Mouse (Mus musculus): ENCODE data around the gene Cdc42bpb.
A peak's percentile ranks its signal among the peaks of the same experiment; 100 is the strongest.

Cdc42bpb gene

DNA sequence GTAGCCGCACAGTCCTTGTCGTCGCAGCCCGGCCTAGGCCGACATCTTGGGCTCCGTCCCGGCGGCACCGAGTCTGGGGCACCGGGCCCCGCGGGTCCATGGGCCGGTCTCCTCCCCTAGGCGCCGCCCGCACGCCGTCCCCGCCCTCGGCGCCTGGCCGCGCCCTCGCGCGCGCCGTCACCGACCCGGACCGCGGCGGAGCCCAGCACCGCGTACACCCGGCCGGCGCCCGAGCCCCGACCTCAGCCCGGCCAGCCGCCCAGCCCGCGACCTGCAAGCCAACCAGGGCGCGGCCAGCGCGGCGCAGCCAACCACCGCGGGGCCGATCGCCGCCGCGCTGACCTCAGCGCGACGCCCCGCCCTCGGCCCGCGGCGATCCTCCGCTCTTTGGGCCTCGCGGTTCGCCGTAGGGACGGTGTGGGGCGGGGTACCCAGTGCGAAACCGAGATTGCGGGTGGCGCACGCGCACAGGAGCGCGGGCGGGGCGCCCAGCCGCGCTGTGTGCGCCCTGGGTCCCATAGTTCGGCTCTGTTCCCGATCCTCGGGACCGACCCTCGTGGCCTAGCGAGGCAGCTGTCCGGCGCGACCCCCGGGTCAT is at the start of gene Cdc42bpb:
Gene Cdc42bpb, minus strand, starts transcription at position 343 of the 598 bp plus-strand sequence.
- DNase-seq (ENCODE audit: low spot score), result peak; percentile 89

DNA sequence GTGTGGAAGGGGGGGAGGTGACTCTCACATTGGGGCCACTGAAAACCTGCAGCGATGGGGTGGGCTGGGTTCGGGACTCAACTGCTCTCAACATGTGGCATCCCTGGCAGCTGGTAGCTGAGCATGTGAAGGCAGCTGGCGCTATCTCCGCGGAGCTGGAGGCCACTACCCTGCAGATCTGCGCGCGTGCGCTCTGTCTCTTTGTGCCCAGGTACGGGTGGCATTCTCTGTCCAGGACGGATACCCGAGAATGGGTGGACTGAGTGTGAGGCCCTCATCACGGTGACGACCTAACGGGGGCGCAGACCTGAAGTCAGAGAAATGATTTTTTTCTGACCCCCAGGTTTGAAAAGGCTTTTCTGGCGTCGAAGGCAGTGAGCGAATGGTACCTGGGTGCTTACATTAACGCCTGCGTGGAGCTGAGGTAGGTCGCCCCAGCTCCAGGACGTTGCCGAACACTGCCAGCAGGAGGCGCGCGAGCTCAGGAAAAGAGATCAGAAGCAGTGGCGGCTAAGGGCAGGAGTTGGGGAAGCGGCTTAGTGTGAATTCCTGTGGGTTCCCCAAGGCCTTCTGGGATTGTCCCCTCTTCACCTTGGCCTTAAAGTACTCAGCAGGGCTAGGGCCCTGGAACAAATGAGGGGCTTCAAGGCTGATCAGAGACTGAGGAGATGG is 48.4 kb upstream of the Cdc42bpb start:
- peak; percentile 85 for DNase-seq (ENCODE audit: low spot score)

DNA sequence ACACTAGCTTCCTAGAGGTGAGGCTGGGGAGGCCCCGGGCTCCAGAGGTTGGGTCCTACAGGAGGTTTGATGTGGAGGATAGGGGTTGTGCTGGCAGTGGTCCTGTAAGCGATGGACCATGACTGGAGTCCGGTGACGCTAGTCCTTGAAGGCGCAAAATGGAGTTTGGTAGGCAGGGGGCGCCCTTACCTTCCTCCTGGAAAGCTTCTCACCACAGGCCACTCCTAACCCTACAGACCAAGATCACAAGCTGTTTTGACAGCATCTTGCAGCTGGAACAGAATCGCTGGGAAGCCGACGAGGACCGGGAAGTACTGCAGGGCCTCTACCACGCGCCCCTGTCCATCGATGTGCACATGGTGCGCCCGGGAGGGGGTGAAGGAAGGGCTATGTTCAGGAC is 47.7 kb upstream of the Cdc42bpb start:
- peak; percentile 71 for DNase-seq (ENCODE audit: low spot score)

DNA sequence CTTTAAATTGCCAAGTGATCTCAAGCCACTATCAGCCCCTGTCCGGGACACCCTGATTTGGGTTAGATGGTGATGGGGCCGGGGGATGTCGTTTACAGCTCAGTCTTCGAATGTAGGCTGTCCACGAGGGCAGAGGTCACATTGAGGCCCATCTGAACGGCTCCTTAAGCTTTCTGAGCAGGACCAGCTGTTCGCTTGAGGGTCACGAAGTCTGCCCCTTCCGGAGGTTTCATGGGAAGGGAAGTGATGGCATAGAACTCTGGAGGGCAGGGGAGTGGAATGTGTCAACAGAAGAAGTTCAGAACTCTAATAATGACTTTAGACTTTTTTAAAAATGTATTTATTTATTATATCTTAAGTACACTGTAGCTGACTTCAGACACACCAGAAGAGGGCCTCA is 47.0 kb upstream of the Cdc42bpb start:
- DNase-seq (ENCODE audit: low spot score), result no peak

DNA sequence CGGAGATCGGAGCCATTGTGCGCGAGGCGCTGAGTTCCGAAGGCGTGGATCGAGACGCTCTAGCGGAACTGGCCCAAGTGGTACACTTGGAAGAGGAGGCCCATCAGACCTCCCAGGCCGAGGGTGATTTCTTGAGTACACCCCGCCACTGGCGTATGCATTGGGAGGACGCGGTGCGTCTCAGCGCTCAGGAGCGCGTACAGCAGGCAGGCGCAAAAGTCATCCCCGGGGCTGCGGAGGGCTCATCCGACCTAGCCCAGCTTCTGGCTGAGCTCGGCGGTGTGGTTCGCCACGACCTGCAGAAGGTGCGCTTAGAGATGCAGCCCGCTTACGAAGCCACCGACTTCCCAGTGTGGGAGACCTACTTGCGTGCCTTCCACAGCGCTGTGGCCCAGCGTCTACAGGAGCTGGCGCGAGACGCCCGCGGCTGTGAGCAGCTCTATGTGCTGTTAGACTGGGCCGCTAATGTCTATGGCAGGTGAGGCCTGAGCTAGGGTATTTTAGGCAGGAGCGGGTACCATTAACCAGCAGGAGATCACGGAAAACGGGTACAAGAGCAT is 46.1 kb upstream of the Cdc42bpb start:
- no peak for DNase-seq (ENCODE audit: low spot score)

DNA sequence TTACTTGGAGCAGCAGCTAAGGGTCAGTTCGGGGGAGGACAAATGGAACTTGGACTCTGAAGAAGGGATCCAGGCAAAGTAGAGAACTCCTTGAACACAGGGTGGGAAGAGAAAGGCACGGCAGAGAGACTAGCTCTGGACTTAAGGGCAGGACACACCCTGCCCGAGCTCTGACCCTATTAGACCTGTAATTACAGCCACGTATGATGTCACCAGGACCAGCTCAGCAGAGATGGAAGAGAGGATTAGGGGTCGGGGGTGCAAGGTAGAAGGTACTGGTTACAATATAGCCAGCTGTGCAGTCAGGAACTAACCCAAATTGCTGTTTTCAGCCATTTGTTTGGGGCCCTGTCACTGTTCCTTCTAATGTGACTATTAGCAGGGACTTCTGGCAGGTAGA is 45.3 kb upstream of the Cdc42bpb start:
- no peak for DNase-seq (ENCODE audit: low spot score)

DNA sequence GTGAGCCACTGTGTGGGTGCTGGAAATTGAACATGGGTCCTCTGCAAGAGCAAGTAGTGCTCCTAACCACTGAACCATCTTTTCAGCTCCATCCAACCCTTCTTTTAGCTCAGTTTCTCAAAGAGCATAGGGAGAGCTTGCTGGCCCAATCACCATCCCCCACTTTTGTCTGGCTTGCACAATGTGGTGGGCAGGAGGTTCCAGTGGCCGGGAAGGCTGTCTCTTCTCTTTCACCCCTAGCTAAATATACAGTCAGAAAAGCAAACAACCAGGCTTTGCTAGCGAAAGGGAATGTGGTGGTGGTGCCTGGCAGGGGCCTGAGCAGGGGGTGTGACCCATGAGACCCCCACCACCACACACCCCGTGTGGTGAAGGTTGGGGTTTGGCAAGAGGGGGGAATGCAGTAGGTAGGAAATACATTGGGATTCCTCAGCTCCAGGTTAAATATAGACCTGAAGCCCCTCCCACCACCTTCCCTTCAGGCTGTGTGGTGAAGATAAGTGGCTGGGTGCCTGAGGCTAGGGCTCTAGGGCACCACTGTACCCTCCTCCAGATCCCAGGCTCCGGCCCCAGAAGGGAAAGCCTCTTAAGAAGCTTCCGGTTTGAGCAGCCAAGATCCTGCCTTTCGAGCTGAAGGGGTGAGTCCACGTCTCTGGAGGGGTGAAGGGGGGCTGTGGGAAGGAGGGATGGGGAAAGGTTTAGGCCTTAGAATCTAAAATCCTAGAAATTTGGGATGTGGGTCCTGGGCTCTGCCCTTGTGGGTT is 43.6 kb upstream of the Cdc42bpb start:
- DNase-seq (ENCODE audit: low spot score), result no peak

DNA sequence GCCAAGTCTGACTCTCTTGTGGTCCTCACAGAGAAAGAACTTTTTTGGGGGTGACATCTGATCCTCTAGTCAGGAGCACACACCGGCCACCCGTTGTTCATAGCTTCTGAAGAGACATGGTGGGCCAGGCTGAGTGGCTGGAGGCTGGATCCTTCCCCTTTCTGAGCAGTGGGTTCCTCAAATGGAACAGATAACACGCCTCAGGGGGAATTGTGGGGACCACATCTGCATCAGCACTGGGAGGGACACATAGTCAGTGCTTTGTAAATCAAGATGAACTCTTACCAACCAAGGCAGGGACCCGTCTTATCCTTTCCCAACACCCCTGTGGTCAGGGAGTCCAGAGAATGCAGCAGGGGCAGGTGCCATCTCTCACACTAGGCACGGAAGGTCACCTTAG is 42.4 kb upstream of the Cdc42bpb start:
- DNase-seq (ENCODE audit: low spot score), result no peak

DNA sequence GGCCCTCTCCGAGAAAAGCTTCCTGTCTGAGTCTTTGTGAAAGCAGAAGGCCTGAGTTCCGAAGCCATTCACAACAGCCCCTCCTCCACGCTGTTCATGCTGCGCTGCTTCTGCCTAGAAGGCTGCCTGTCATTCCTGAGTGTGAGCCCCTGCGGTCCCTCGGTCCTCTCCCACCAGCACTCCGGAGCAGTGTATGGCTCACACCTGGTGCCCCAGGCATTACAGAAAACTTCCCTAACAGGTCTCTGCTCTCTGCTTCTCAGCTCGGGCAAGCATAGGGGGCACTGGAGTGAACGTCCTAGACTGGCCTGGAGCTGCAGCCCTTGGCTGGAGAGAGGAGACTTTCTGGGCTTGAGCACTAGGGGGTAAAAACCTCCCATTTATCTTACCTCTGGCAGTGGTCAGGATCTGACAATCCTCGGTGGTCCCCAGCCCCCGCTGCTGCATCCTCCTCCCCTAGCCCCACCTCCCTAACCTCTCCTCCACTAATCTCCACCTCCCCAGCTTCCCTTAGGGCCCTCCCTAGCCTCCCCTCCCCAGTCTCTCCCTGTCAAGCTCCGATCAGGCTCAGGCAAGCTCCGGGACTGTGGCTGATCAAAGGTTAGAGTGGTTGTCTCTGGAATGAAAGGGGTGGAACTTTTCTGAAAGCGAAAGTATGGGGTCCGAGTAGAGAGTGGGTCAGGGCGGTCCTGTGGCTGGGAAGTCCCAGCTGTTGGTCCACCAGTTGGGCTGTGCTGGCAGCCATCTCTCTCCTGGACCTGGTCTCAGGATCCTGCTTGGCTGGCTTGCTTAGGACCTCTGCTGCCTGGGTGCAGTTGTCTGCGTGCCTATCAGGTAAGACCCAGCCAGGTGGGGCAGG is 39.6 kb upstream of the Cdc42bpb start, which contains the start of gene Exoc3l4:
Gene Exoc3l4, plus strand, starts transcription at position 97 of the 859 bp plus-strand sequence.
- no peak for DNase-seq (ENCODE audit: low spot score)

DNA sequence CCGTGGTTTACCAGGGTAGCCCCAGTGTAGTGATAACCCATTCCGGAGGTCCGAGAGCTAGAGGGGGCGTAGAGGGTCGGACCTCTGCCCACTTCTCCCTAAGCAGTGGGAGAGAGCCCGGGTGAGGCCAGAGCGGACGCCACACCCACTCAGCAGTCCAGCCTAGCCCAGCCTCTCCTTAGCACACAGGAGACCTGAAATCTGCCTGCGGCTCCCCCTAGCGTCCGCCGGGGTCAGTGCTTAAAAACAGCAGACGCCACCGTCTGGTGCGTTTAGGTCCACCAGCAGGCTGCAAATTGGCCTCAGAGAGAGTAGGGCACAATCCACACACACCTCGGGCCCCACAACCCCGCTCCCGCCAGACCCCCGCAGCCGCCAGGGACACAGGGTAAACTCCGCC is 35.8 kb upstream of the Cdc42bpb start:
- DNase-seq (ENCODE audit: low spot score), result peak; percentile 86

DNA sequence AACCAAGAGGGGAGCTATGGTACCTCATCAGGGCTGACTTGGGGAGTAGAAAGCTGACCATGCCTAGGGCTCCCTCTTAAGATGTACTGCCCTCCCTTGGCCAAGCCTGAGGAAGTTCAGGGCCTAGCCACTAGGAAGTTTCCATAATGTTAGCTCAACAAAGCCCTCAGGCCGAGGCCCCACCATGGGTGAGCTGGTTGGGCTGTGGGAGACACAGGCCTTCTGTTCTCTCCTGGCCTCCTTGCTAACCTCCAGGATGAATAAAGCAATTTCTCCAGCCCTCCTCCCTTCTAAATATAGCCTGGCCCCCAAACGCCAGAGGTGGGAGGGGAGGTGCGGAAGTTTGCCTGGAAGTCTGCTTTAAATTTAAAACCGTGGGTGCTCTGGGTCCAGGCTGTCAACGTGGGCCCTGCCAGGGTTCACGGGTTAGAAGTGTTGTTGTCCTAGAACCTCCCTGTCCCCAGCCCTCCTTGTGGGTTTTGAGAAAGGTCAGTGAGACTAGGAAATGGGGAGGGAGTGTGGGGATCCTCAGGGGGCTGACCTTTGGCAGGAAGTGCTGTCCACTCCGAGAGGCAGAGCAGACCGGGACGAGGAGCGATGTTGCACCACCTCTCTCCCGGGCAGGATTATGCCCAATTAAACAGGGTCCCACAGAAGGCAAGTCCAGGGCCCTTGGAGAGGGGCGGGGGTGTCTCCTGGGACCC is 35.2 kb upstream of the Cdc42bpb start:
- DNase-seq (ENCODE audit: low spot score), result no peak

DNA sequence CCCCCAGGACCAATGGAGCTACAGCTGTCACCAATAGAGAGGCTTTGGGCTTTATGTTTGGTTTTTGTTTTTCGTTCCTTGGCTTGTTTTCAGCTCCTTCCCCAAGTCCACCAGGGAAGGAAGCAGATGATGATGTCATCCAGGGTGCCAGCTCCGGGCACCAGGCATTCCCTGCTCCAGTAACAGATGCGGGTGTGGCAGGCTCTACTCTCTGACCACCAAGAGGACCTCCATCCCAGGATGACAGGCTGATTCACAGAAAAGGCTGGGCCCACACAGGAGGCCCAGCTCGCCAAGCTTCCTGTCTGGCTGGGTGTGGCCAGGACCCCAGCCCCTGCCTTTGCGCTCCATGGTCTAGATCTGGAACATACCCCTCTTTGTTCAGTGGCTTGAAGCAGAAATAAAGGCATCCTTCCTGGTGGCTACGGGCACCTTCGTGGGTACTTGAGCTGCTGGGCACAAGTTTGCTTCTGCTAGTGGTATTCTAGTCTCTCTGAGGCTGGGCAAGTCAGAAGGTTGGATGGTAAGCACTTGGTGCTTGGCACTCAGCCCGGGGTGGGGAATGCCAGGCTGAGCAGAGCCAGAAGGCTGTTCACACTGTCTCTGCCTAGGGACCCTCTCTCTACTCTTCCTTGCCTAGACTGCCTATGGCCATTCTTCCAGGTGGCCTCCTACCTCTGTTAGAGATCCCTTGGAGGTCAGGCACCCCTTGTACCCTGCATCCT is 34.3 kb upstream of the Cdc42bpb start:
- no peak for DNase-seq (ENCODE audit: low spot score)

DNA sequence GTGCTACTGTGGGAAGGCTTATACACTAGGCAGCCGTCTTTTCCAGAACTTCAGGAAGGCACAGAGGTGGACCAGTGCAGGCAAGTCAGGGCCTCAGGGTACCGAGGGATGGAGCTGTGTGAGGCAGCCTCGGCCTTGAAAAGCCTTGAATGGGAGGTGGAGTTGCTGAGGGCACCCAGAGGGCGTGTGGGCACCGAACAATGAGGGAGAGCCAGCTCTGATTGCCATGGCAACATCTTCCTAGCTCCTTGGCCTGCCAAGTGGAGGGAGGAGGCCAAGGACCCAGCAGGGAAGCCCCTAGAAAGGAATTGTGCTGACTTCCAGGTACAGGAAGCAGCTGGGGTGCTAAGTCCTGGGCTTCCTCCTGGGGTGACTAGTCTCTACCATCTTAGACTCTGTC is 32.1 kb upstream of the Cdc42bpb start:
- no peak for DNase-seq (ENCODE audit: low spot score)

DNA sequence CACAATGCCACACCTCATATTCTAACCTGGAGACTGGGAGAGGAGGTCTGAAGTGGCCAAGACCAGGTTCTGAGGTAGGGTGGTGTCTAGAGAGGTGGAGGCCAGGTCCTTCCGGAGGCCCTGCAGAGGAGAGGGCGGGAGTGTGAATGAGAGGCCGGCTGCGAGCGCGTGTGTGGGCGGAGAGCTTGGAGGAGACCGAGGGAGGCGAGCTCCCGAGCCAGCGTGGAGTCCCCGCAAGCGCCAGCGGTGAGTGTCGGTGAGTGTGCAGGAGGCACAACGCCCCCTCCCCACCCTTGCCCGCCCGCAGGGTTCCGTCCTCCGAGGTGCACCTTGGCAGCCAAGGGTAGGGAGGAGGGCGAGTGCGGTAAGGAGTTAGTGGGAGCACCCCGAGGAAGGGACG is 29.1 kb upstream of the Cdc42bpb start, which contains the start of gene Lbhd2:
Gene Lbhd2, plus strand, starts transcription at position 188 of the 400 bp plus-strand sequence.
- DNase-seq (ENCODE audit: low spot score), result no peak

DNA sequence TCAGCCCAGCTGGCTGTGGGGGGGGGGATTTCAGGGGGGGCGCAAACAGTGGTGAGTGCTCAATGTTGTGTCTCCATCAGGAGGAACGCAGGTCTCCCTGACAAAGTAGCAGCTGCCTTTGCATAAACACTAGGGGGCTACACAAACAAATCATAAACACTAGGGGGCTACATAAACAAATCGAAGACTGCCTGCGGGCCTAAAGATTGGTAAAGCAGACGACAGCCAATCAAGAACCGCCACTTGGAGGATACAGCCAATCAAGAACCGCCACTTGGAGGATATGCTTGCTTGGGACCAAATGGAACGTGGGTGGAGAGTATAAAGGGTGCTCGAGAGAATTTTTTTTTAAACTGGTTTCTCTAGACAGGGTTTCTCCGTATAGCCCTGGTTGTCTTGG is 27.4 kb upstream of the Cdc42bpb start:
- DNase-seq (ENCODE audit: low spot score), result no peak

DNA sequence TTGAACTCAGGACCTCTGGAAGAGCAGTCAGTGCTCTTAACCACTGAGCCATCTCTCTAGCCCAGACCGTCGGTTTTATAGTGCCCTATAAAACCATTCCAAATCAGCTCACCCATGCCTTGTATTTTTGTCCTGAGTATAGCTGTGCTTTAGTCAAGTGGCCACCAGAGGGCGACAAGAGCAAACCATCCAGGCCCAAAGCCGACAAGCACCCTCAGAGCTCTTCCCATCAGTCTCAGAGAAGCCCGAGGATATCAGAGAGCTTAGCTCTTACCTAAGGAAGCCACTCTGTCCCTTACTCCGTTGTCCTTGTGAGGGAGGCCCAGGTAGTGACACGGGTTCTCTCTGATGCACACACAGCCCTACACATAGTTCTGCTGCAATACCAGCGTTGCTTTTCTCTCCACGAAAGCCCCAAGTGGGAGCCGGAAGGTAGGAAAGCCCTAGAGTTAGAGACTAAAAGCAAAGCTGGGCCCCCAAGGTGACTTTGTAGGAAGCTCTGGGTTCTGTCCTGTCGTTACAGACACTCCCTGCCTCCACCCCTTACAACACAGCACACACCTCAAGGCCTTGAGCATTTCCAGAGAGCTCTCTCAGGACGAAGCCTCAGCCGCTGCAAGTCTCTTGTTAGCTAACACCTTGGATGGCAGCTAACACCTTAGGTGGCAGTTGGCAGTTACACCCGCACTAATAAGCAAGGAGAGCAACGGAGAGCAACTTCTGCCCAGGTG is 24.1 kb upstream of the Cdc42bpb start:
- DNase-seq (ENCODE audit: low spot score), result no peak

DNA sequence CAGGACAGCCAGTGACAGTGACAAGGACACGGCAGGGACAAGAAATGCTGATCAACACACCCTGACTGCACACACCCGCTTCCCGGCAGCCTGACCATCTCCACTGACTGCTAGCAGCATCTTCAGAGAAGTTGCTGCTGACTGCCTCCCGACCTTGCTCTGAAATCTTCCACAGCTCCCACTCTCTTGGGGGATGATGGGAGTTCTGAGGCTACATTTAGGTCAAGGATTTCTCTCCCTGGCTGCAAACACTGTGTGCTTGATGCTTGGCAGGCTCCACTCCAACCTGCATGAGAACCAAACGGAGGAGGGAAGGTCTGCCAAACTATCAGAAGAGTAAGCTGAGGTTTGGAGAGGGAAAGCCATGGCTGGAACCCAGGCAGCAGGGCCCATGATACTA is 19.5 kb upstream of the Cdc42bpb start:
- DNase-seq (ENCODE audit: low spot score), result peak; percentile 85

DNA sequence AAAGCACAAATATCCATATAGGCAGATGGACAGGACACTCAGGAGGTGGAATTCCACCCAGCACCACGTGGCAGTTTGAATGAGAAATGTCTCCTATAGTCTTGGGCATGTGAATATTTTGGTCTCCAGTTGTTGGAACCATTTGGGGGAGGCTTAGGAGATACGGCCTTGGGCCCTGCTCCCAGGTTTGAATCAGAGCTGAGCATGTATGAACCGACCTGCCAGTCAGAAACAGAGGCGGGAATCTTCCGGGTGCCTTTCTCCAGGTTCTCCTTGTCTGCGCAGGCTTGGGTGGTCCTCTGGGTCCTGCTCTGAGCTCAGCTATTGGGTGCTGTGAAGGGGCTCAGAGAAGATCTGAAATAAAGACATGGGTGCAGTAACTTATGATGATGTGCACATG is 16.5 kb upstream of the Cdc42bpb start:
- DNase-seq (ENCODE audit: low spot score), result no peak

DNA sequence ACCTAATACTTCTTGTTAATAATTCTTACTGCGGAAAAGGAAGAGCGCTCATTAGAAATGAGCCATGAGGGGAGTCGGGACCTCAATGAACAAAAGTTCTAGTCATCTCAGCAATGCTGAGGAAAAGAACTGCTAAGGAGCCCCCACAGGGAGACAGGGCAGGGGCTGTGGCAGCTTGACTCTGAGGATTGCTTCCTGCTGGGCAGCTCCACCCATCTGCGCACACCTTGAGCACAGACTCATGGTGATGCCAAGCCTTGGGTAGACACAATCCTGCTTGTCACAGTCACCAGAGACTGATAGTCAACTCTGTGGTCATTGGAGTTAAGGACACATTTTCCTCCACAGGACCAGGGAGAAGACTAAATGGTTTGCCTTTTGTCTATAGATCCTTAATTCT is 9.6 kb upstream of the Cdc42bpb start:
- DNase-seq (ENCODE audit: low spot score), result no peak

DNA sequence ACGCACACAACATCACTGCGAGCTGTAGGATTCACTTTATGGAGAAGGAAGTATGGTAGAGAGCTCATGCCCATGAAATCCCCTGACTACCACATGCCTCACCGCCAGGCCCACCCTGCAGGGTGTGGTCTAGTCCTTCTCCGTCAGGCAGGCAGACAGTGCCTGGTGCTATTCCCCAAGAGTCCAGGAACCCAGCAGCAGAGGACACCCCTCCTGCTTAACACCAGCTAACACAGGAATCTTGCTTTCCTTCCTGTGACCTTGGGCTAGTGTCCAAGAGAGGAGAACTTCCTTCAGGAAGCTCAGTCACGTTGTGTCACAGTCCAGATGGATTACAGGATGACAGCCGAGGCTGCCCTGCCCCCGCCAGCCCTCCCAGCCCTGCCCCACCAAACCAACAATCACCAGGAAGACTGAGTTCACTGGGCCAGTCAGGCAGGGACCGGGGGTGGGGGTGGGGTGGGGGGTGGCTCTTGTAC is 9.2 kb upstream of the Cdc42bpb start:
- DNase-seq (ENCODE audit: low spot score), result no peak

All from testis, postnatal 14 days (tissue).